Mouse (Mus musculus) central nervous system, embryonic 14 days (tissue): Measurements from ENCODE around the gene Nipsnap2. TPM values are rescaled to one million over a fixed set of nuclear protein-coding genes. Genes with fewer than 3 reads are reported as not detected.

ENCODE experiments used
- polyA plus RNA-seq: library from polyadenylated mRNA; depleted of rRNA; stranded (reverse); fragments of >200 nt; gene quantifications from 2 replicates; pipeline ENCODE4 v1.2.3, GENCODE M21; 2012; rRNA removed

Gene Nipsnap2
- 65.8 and 70.3 TPM in 2 replicates for polyA plus RNA-seq

GRCm38 (mm10) chr5:129724834-129725773 is at the start of gene Nipsnap2:
Gene Nipsnap2, plus strand, starts transcription at chr5:129725063.

GRCm38 (mm10) chr5:129708412-129708811 is 16.5 kb upstream of the Nipsnap2 start, which contains the start of gene Sept14:
Gene Sept14, minus strand, starts transcription at chr5:129708512.

GRCm38 (mm10) chr5:129715326-129715861 is 9.5 kb upstream of the Nipsnap2 start, which contains the start of gene Mrps17:
Gene Mrps17, plus strand, starts transcription at chr5:129715497.

GRCm38 (mm10) chr5:129786818-129787790 is 62.2 kb downstream of the Nipsnap2 start, which contains the start of gene Psph:
Gene Psph, minus strand, starts transcription at chr5:129787449.

Other genes with a start within 250 kb of the Nipsnap2 start
- 224 and 239 TPM in 2 replicates for gene Sfswap, start 223.8 kb upstream of the Nipsnap2 start, polyA plus RNA-seq
- 11.6 and 16.9 TPM in 2 replicates for gene Mmp17, start 140.9 kb upstream of the Nipsnap2 start, polyA plus RNA-seq
- 6.1 and 6.2 TPM in 2 replicates for gene Zfp11, start 55.0 kb upstream of the Nipsnap2 start, polyA plus RNA-seq
- gene Sept14, start 16.6 kb upstream of the Nipsnap2 start, polyA plus RNA-seq, result not detected in 2 replicates
- 119 and 139 TPM in 2 replicates for gene Mrps17, start 9.6 kb upstream of the Nipsnap2 start, polyA plus RNA-seq
- gene Psph, start 62.4 kb downstream of the Nipsnap2 start, polyA plus RNA-seq, result 18.5 and 25.4 TPM in 2 replicates
- gene Sumf2, start 121.9 kb downstream of the Nipsnap2 start, polyA plus RNA-seq, result 25.5 and 31.3 TPM in 2 replicates
- 857 and 982 TPM in 2 replicates for gene Chchd2, start 162.4 kb downstream of the Nipsnap2 start, polyA plus RNA-seq
- gene Zbed5, start 170.7 kb downstream of the Nipsnap2 start, polyA plus RNA-seq, result 11.7 TPM in 2 replicates
- gene Phkg1, start 173.5 kb downstream of the Nipsnap2 start, polyA plus RNA-seq, result 0.21 and 0.29 TPM in 2 replicates
- 6.0 and 8.0 TPM in 2 replicates for gene Nupr1l, start 183.5 kb downstream of the Nipsnap2 start, polyA plus RNA-seq
- 34.1 and 35.6 TPM in 2 replicates for gene Vkorc1l1, start 216.9 kb downstream of the Nipsnap2 start, polyA plus RNA-seq